Mouse (Mus musculus) right cerebral cortex, postnatal 36 days (tissue): ENCODE results near the gene Egfr.
A peak's percentile ranks its signal among the peaks of the same experiment; 100 is the strongest.

Source experiments
- DNase-seq, 2 experiments: peaks; one replicate each; pipeline ENCODE4 v3.0.0; 2022; ENCODE audit warnings: low spot score in 2 of 2, mixed read lengths in 1 of 2

Egfr gene

DNA sequence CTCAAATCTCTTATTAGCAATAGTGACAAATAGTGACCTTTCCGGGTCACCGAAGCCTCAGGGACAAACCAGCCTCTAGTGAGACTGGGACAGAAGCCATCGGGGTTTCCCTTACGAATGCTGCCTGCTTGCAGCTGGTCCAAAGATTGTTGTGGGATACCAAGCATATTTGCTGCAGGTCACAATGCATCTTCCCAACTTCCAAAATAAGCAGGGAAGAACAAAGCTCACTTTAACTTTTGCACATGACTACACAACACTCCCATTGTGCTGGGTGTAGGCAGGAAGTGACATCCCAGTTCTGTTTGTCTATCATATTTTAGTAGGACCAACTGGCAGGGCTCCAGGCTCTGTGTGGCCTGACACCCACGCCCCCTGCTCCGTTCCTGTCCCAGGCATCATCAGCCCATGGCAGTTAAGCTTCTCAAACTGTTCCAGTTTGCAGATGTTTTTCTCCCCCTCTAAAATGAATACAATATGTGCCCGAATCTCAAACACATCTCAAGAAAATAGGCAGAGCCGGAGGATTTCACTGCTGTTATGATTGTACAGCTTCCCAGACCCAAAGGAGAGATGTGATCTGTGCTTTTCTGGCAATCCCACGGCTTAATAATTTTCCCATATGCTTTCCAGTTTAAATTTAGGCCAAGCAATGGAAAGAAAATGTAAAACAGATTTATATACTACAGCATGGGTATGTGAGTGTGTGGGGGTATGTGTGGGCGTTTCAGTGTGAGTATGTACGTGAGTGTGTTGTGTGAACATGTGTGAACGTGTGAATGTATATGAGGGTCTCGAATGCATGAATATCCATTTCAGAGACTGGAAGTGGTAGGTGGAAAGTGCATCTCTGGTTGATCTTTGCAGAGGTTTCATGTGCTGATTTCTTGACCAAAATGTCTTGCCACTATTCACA, 143.7 kb downstream of the Egfr start:
- peak; percentile 9 to 10 for DNase-seq

DNA sequence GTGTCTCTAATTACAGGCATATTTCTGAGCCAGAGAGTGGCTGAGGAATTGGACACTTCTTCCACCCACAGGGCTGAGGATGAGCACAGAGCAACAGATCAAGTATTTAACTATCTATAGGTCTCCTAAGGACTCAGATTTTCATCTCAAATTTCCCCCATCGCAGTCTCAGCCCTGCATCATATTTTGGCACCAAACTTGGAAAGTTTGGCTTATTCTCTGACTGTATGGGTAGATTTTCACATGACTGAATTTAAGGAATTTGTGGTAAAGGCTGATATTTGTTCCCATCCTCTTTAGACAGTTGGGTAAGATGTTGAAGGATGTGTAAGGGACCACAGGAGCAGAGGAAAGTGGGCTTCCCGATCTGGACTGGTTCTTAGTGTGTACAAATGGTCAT, 145.7 kb downstream of the Egfr start:
- no peak for DNase-seq

DNA sequence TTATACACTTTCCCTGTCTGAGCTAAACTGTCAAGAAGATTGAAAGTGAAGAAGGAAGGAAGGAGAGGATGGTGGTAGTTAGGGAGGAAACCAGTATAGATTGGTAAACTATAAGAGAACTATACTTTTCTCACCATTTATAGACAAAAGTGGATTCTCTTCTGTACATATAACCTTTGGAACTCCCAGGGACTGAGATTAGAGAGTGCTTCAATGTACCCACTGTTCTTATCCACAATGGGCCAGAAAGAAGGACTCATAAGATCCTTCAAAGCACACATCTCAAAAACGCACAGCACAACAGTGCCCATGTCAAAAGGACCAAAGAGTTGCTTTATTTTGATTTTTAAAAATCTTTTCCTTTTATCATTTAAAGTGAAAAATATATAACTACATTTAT, 148.2 kb downstream of the Egfr start:
- no peak for DNase-seq

DNA sequence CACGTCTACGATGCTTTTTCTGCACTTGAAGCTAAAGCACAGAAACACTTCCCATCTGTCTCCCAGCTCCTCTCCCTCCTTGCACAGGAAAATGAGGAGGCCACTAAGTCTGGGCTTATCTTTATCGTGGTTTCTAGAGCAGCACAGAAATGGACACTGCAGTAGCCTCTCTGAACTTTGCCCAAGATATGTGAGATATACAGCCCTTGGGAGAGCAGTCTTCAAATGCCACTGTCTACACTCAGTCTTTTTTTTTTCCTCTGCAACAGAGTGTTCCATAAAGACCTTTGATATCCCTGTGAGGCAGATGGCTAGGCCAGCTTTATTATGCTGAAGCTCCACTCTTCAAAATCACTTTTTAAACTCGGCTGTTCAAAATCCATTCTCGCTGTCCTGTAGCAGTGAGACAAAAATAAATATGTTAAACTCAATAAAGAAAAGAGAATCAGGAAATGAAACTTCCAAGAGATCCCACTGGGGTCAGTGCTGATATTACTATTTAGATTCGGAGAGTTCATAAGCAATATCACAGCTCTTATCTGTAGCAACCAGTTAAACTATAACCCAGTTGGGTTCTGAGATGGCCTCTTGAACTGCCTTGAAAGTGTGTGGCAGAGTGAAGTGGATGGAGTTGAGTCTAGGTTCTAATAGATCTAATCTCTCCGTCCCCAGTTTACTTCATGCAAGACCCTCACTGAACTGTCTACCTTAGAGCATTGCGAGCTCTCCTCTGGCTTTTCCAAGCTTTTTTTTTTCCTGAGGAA, 148.8 kb downstream of the Egfr start:
- no peak for DNase-seq

DNA sequence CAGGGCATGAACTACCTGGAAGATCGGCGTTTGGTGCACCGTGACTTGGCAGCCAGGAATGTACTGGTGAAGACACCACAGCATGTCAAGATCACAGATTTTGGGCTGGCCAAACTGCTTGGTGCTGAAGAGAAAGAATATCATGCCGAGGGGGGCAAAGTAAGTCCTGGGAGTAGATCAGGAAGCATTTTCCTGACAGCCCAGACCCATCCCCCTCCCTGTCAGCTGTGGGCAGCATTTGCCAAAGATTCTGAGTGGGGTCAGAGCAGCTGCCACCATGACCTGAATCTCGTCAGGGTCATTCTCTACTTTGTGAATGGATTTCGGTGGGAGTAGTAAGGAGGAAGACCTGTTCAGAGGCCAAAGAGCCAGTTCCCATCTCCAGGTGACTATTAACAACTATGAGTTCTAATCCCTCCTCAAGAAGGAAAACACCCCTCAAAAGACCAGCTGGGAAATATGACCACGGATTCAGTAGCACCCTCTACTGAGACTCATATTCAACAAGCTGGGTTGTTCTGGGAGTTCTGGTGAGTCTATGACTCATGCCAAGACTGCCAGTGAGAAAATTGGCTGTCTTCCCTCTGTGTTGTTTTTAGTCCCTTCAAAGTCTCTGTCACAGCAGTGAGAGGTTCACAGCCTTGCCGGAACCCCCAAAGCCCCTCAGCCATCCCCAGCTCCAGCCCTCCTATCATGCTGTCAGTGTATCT, 152.5 kb downstream of the Egfr start:
- DNase-seq = peak in 1 of 2 experiments; percentile 48

DNA sequence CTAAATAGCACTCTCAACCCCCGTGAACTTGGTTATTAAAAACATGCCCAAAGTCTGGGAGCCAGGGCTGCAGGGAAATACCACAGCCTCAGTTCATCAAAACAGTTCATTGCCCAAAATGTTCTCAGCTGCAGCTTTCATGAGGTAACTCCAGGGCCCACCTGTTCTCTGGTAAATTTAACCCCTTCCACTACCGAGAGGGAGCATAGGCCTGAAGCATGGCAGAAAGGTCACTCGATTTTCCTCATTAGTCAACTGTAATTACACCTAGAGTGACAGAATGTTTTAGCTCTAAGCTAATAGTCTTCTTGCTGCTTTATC, 153.0 kb downstream of the Egfr start:
- no peak for DNase-seq

DNA sequence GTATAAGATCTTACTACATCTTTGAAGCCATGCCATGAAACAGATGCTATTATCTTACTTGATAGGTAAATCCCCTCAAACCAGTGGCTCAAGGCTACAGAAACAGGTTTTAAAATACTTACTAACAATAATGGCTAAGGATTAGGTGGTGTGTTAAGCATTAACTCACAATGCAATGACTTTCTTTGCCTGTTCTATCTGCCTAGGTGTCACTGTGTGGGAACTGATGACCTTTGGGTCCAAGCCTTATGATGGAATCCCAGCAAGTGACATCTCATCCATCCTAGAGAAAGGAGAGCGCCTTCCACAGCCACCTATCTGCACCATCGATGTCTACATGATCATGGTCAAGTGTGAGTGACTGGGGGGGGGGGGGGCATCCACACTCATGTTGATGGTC, 154.5 kb downstream of the Egfr start:
- no peak for DNase-seq

DNA sequence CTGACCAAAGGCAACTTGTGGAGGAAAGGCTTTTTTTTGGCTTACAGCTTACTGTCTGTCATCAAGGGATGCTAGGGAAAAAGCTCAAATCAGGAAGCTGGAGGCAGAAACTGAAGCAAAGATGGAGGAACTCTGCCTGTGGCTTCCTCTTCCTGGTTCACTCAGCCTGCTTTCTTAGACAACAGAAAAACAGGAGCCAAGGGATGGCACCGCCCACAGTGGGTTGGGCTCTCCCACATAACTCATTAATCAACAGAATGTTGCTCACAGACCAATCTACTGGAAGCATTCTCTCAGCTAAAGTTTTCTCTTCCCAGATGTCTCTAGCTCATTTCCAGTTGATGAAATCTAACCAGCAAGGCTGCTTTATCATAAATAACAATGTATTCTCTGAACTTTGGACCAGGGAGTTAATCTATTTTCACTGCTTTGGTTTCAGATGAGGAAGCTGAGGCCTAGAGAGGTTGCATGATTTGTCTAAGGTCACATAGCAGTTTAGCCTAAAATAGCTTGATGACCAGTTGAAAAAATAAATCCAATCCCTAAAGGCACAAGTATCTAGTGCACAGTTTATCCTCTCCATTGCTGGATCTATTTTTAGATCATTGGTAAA, 155.6 kb downstream of the Egfr start:
- no peak for DNase-seq

DNA sequence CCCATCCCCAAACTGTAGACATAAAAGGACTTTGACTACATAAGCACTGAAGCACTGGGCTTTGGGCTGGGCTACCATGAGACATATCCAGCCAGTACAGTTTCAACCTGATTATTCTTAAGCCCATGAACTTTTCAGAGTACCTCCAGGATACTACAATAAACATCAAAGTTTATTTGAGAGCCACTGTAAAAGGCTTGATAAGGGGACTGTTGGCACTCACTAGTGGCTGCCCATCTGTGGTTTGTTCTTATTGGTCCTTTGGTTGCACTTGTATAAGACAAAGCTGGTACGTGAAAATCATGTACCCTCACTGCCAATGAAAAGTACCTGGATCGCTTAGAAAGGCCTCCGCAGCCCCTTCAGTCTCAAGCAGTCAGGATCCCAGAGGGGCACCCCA, 162.8 kb downstream of the Egfr start:
- no peak for DNase-seq

DNA sequence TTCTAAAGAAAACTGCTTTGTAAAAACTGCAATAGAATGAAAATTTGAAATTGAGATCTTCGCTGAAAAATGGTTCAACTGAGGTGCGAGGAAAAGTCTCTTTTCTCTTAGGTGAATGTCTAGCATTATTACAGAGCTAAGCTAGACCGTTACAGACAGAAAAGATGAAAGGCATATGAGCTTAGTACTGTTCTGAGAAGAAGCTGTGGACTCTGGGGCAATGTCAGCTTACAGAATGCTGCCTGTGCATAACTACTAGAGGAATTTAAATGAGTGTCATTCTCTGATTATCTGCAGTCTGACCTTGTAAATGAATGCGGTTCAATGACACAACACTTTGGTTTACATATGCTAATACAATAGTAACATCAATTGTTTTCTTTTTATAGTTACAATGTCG, 163.8 kb downstream of the Egfr start:
- no peak for DNase-seq

DNA sequence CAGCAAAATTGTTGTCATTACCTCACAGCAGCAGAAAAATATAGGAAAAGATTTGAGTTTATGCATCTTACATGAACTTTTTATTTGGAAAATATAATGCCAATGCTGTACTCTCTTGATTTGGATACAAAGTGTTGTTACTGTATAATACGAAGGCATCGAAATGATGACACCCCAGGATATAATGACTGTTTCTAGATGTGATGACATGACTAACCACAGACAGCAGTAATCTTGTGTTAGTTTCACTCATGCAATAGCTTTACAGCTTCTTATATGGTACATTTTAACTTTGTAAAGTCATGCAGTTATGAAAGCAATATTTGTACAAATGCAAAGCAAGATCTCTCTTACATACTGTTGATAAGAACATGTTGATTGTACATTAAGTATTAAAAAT, 165.5 kb downstream of the Egfr start:
- DNase-seq = no peak

DNA sequence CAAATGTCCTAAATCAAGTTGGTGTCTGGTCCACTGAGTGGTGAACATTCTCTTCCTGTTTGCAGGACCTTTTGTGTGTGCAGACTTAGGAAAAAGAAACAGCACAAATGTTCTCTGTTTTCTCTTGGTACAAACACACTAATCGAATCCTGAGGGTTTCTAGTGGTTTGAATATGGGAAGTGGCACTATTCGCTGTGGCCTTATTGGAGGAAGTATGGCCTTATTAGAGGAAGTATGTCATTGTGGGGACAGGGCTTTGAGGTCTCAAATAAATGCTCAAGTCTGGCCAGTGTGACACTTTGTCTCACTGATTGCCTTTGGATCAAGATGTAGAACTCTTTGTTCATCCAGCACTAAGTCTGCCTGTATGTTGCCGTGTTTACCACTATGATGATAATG, 180.2 kb downstream of the Egfr start:
- DNase-seq = no peak

DNA sequence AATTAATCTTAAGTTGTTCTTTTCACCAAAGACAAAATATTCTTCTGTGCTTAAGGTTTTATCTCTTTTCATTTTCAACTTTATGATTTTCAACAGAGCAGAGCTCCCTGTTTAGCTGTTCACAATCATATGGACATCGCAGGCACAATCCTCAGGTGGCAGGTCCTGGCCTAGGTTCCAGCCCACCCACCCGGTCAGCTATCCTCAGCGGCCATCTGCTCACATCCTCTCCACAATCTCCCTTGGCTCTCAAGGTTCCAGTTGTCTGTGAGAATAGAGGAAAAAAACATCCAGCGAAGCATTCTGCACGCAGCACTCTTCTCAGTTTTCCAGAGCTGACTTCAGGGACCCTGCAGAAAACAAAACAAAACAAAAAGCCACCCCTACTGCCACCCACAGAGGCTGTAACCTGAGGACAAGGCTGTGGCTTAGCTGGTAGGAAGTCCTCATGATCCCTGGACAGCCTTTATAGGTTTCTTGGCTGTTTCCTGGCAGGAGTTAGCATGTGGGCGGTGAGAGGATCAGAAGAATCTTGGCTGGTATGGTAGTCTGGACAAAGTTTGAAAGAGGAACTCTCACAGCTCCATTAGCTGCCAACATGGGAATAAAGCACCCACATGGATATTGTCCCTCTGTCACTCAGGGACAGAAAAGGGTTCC, 183.7 kb downstream of the Egfr start:
- DNase-seq = no peak

DNA sequence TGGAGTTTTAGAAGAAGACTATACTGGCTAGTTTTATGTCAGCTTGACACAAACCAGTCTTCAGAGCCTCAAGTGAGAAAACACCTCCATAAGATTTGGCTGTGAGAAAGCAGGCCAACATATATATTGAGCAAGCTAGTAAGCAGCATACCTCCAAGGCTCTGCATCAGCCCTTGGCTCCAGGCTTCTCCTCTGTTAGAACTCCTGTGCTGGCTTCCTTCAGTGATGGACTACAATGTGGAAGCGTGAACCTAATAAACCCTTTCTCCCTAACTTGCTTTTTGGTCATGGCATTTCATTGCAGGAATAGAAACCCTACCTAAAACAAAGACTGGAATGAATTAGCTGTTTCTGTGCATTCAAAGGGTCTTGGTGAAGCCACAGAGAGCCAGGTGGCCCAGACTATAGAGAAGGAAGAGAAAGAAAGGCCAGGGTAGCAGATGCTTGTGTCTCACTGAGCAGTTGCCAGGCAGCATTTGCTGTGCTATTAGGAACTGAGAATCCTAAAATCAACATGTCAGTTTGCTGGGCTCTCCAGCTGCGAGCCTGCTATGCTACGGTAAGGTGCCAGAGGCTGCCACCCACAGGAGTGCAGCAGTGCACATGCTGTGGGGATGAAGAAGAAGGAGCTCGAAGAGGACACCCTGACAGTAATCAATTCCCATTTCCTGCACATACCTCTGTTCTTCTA, 189.2 kb downstream of the Egfr start:
- no peak for DNase-seq

DNA sequence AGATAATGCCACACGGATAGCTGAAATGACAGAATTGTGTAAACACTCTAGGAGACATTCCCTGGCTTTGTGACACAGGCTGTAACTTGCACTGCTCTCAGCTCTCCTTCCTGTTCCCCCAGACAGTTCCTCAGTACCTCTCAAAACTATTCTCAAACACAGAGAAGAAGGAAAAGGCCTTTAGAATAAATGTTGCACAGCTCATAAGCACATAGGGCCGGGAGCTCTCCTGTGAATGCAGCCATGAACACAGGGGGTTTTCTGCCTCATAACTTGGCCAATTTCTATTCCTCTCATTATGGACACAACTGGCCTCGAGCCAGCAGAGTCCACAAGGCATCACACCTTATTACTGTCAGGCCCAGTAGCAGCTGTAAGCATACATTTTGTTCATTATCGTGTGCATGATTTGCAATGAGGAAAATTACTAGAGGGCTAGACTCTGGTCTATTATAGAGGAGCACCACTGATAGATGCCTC, 190.0 kb downstream of the Egfr start:
- no peak for DNase-seq

DNA sequence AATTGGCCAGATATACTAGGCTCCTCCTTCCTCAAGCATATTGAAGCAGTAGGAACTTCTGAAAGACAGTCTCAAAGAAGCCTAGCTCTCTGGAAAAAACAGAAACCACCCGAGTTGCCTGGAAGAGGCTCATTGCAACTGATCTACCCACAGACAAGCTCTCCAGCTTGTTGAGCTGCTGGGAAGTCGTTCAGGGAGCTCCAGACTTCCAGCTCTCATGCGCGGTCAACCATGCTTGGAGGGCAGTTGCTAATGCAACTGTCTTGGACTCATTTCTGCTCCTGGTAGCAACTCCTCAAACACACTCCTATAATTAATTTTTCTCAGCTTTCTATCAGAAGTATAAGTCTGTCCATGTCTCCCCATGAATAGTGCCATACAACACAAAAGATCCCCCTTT, 191.0 kb downstream of the Egfr start:
- no peak for DNase-seq

DNA sequence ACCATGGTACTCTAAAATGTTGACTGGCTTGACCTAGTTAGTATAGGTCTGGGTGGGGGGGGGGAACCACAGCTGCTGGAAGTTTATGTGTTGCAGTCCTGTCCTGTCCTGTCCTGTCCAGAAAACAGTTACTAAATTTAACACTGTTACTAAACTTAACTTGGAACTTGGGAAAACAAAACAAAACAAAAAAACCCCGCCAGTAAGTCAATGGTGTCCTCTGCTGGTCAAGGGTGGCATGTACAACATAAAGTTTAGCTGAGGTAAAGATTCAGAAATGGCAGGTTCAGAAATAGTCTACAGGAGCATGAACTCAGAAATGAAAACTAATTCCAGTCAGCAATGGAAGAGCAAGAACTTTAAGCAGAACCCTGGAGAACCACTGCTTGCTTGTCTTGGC, 196.8 kb downstream of the Egfr start:
- DNase-seq = no peak

DNA sequence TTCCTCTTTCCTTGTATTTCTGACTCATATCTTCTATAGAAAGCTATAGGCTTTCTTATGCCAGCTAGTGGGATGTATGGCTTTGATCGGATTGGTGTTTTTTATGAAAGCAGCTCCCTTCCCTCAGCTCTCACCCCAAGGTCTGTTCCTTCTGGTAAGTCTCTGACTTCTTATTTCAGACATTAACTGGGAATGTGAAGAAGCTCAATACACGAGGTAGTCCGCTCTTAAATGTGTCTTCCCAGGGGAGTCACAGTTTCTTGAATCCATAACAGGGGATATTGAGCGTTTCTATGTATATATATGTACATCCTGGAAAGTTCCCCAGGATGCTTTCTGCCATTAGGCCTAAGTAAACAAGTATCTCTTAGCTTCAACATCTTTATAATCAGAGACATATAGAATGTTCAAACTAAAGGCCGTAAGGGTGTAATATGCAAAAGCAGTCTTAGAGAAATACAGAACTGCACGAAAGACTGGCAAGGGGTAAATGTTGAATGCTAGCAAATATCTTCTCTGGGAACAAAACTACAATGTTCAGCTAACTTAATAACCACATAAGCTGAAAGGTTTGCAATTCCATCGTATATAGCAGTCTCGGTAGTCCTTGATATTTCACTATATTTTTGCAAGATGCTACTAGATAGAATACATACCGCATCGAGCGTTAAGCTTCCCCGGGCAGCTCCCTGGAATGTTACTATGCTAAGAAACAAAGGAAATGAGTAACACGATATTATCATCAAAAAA, 198.4 kb downstream of the Egfr start:
- no peak for DNase-seq

DNA sequence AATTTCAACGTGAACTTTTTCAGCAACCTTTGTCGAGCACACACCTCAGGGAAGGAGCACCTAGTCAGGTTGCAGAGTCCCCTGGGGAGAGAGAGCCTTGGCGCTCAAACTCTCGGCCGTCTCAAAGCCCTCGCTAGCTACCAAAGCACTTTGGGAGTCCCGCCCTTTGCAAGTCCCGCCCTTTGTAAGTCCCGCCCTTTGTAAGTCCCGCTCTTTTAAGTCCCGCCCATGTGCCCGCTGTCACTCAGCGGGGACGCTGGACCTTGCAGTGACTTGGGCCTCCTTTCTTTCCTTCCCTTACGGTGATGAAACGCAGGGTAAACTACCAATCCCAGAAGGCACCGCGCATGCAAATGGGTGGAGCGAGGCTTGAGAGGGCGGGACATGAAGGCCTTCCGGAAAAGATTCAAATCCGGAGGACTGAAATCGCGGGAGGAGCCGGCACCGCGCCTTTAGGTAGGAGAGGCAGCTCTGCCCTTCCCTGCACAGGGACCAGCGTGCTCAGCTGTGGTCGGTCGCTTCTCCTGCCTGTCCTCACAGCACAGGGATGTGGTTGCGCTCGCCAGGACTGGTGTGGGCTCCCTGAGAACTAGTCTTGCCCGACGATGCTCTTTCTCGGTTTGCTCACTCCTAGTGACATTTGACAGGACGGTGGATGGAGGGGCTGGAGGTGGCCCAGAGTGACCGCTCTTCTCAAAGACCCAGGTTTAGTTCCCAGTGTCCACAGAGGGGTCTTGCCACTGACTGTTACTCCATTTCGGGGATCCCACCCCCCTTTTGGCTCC, 199.2 kb downstream of the Egfr start, which contains the start of gene Fbxo48:
Gene Fbxo48 (plus strand): TSS at position 400 of the 785 bp plus-strand sequence.
- DNase-seq = peak; percentile 92 to 95

DNA sequence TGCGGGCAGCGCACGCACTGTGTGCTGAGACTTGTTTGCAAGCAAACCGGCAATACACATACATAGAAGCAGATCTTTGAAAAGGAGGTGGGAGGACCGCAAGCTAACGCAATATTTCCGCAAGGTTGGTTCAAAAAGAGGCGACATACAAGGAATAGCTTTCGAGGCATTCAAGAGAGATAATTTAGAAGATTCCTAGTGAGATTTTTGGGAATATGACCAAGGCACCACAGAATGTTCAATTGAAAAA, 199.7 kb downstream of the Egfr start:
- DNase-seq = no peak
